Mouse (Mus musculus): ENCODE data around the gene Olfr743. TPM values are rescaled to one million over a fixed set of nuclear protein-coding genes. Genes with fewer than 3 reads are reported as not detected.
"Not testable (repeated sequence)": the region's sequence is repeated elsewhere in the genome, so short reads cannot be mapped to it uniquely, and the experiment has no call there.

Gene Olfr743
- polyA plus RNA-seq (2012; ENCODE audit: insufficient read depth, insufficient read length, missing spikeins), result not detected in 2 replicates

- Histone ChIP-seq H3K27ac (replicated peaks; ENCODE audit: low read depth, low read length) (no peak within 1 kb of the TSS), H3K4me1 (ENCODE audit: control insufficient read depth, insufficient read depth, insufficient read length, low read length) (no peaks in the 10 kb centered on the region), H3K4me3 (ENCODE audit: insufficient read depth, low read depth, low read length) (no peak within 1 kb of the TSS)
Observed at GRCm38 (mm10) chr14:50521539-50521938, at the start of gene Olfr743. Olfr743 (plus strand) TSS chr14:50521839.

- Histone ChIP-seq H3K4me3 (ENCODE audit: insufficient read depth, low read depth, low read length) (no peak within 1 kb of the TSS), H3K4me1 (ENCODE audit: control insufficient read depth, insufficient read depth, insufficient read length, low read length) (no peaks in the 10 kb centered on the region), H3K27ac (replicated peaks; ENCODE audit: low read depth, low read length) (no peak within 1 kb of the TSS)
Observed at GRCm38 (mm10) chr14:50472438-50472837, 49.2 kb upstream of the Olfr743 start, which contains the start of gene Olfr741. Olfr741 (plus strand) TSS chr14:50472738.

GRCm38 (mm10) chr14:50478406-50478805, 43.2 kb upstream of the Olfr743 start:
- Histone ChIP-seq H3K4me3 (ENCODE audit: insufficient read depth, low read depth, low read length) (no peak overlapping the region), H3K27ac (replicated peaks; ENCODE audit: low read depth, low read length) (no peak overlapping the region), H3K4me1 (ENCODE audit: control insufficient read depth, insufficient read depth, insufficient read length, low read length) (no peaks in the 10 kb centered on the region)

GRCm38 (mm10) chr14:50503300-50503699, 18.3 kb upstream of the Olfr743 start, which contains the start of gene Olfr742:
Olfr742 (plus strand) TSS chr14:50503600.
- Histone ChIP-seq H3K4me3 (ENCODE audit: insufficient read depth, low read depth, low read length) (no peak within 1 kb of the TSS), H3K4me1 (ENCODE audit: control insufficient read depth, insufficient read depth, insufficient read length, low read length) (no peaks in the 10 kb centered on the region), H3K27ac (replicated peaks; ENCODE audit: low read depth, low read length) (no peak within 1 kb of the TSS)

- no peak overlapping the region for H3K4me3 ChIP-seq (ENCODE audit: insufficient read depth, low read depth, low read length)
- H3K4me1 ChIP-seq (ENCODE audit: control insufficient read depth, insufficient read depth, insufficient read length, low read length), result no peaks in the 10 kb centered on the region
- H3K27ac ChIP-seq (replicated peaks; ENCODE audit: low read depth, low read length), result no peak overlapping the region
Observed at GRCm38 (mm10) chr14:50552734-50553133, 31.1 kb downstream of the Olfr743 start.

- not testable (repeated sequence) for H3K27ac ChIP-seq (replicated peaks; ENCODE audit: low read depth, low read length); H3K4me3 ChIP-seq (ENCODE audit: insufficient read depth, low read depth, low read length); H3K4me1 ChIP-seq (ENCODE audit: control insufficient read depth, insufficient read depth, insufficient read length, low read length)
Observed at GRCm38 (mm10) chr14:50573056-50573455, 51.4 kb downstream of the Olfr743 start.

Other genes with a start within 250 kb of the Olfr743 start
- not detected in 2 replicates for gene Olfr732, start 237.6 kb upstream of the Olfr743 start, polyA plus RNA-seq (2012; ENCODE audit: insufficient read depth, insufficient read length, missing spikeins)
- not detected in 2 replicates for gene Olfr733, start 220.3 kb upstream of the Olfr743 start, polyA plus RNA-seq (2012; ENCODE audit: insufficient read depth, insufficient read length, missing spikeins)
- not detected in 2 replicates for gene Olfr734, start 195.1 kb upstream of the Olfr743 start, polyA plus RNA-seq (2012; ENCODE audit: insufficient read depth, insufficient read length, missing spikeins)
- gene Olfr735, start 173.0 kb upstream of the Olfr743 start, polyA plus RNA-seq (2012; ENCODE audit: insufficient read depth, insufficient read length, missing spikeins), result not detected in 2 replicates
- gene Tlr11, start 163.9 kb upstream of the Olfr743 start, polyA plus RNA-seq (2012; ENCODE audit: insufficient read depth, insufficient read length, missing spikeins), result not detected in 2 replicates
- gene Olfr736, start 140.7 kb upstream of the Olfr743 start, polyA plus RNA-seq (2012; ENCODE audit: insufficient read depth, insufficient read length, missing spikeins), result not detected in 2 replicates
- not detected in 2 replicates for gene Olfr738, start 114.3 kb upstream of the Olfr743 start, polyA plus RNA-seq (2012; ENCODE audit: insufficient read depth, insufficient read length, missing spikeins)
- gene Olfr739, start 103.2 kb upstream of the Olfr743 start, polyA plus RNA-seq (2012; ENCODE audit: insufficient read depth, insufficient read length, missing spikeins), result not detected in 2 replicates
- gene Olfr740, start 76.3 kb upstream of the Olfr743 start, polyA plus RNA-seq (2012; ENCODE audit: insufficient read depth, insufficient read length, missing spikeins), result not detected in 2 replicates
- gene Olfr741, start 49.1 kb upstream of the Olfr743 start, polyA plus RNA-seq (2012; ENCODE audit: insufficient read depth, insufficient read length, missing spikeins), result not detected in 2 replicates
- not detected in 2 replicates for gene Olfr742, start 18.2 kb upstream of the Olfr743 start, polyA plus RNA-seq (2012; ENCODE audit: insufficient read depth, insufficient read length, missing spikeins)
- not detected in 2 replicates for gene Olfr744, start 93.0 kb downstream of the Olfr743 start, polyA plus RNA-seq (2012; ENCODE audit: insufficient read depth, insufficient read length, missing spikeins)
- not detected in 2 replicates for gene Olfr745, start 117.5 kb downstream of the Olfr743 start, polyA plus RNA-seq (2012; ENCODE audit: insufficient read depth, insufficient read length, missing spikeins)
- not detected in 2 replicates for gene Olfr746, start 125.2 kb downstream of the Olfr743 start, polyA plus RNA-seq (2012; ENCODE audit: insufficient read depth, insufficient read length, missing spikeins)
- not detected in 2 replicates for gene Olfr747, start 171.4 kb downstream of the Olfr743 start, polyA plus RNA-seq (2012; ENCODE audit: insufficient read depth, insufficient read length, missing spikeins)
- not detected in 2 replicates for gene Olfr748, start 185.5 kb downstream of the Olfr743 start, polyA plus RNA-seq (2012; ENCODE audit: insufficient read depth, insufficient read length, missing spikeins)
- gene Olfr749, start 223.3 kb downstream of the Olfr743 start, polyA plus RNA-seq (2012; ENCODE audit: insufficient read depth, insufficient read length, missing spikeins), result not detected in 2 replicates